ENCODE assay signal across 26 mouse cellular contexts in genomic region chr6:97962311-97962710, GRCm38 (mm10).
A peak's percentile ranks its signal among the peaks of the same experiment; 100 is the strongest.
DNase-seq lines count a peak whose midpoint lies in the region; ATAC-seq and TF ChIP-seq lines count a peak whose summit lies in the region.
"Had no signal": no experiment of that assay in that cellular context is flagged by ENCODE, and none has a peak within 500 bp of the region (broad histone marks: within the 10 kb centered on the region; RNA-seq: fewer than 3 reads in every experiment).

No protein-coding gene starts in this region.

- no peak overlapping the region for H3K4me2 ChIP-seq in heart, embryonic 16.5 days (ENCODE audit: low read depth, low read length)
- H3K4me2 ChIP-seq: heart, embryonic 13.5 days; hindbrain, embryonic 14.5 days; limb, embryonic 12.5 days; liver, embryonic 13.5 days had no signal

- H3K9me3 ChIP-seq in heart, embryonic 16.5 days (replicated peaks; ENCODE audit: control insufficient read depth, low read length) = no peaks in the 10 kb centered on the region
- no peaks in the 10 kb centered on the region for H3K9me3 ChIP-seq in ES-E14 (ENCODE audit: control insufficient read depth, insufficient read depth, low read depth, low read length)
- H3K9me3 ChIP-seq: heart, embryonic 13.5 days; limb, embryonic 12.5 days; liver, embryonic 13.5 days; megakaryocyte, embryonic 14.5 days had no signal

- H3K27me3 ChIP-seq in heart, embryonic 16.5 days (ENCODE audit: control insufficient read depth, insufficient read depth, low read length) = no peaks in the 10 kb centered on the region
- H3K27me3 ChIP-seq: heart, embryonic 13.5 days; limb, embryonic 12.5 days; liver, embryonic 13.5 days; megakaryocyte, embryonic 14.5 days had no signal

- 0 out of 2 replicates have a peak, but pooled peaks have one; percentile 45 for ATAC-seq in heart, embryonic 16.5 days (replicated peaks; ENCODE audit: extremely low read depth, insufficient read depth, low FRiP score)
- ATAC-seq: CD4-positive, CD25-positive, alpha-beta regulatory T cell, adult 4 months; forebrain, postnatal 0 days; inflammation-experienced regulatory T-cells, adult 6 months had no signal

- H3K27ac ChIP-seq in heart, embryonic 16.5 days (ENCODE audit: low read length) = no peak overlapping the region
- H3K27ac ChIP-seq in ES-E14 (ENCODE audit: insufficient read depth, low read depth, low read length, poor library complexity, severe bottlenecking) = peak overlapping the region; percentile 95; the same call in 1 of the 2 replicates
- no peak overlapping the region for H3K27ac ChIP-seq in left cerebral cortex, adult 2 months
- H3K27ac ChIP-seq: hindbrain, embryonic 14.5 days; limb, embryonic 12.5 days; liver, embryonic 13.5 days had no signal

- H3K36me3 ChIP-seq in heart, embryonic 16.5 days (ENCODE audit: control insufficient read depth, insufficient read depth) = no peaks in the 10 kb centered on the region; the same call in 1 of the 2 replicates
- peaks cover 2% of the 10 kb centered on the region; the same call in 1 of the 2 replicates for H3K36me3 ChIP-seq in ES-E14 (ENCODE audit: control insufficient read depth, insufficient read depth, low read length, poor library complexity, severe bottlenecking)
- H3K36me3 ChIP-seq: heart, embryonic 13.5 days; limb, embryonic 12.5 days; liver, embryonic 13.5 days had no signal

- in situ Hi-C loops in ES-E14 (cut with MboI; ENCODE audit: low sequenced_read_pairs in 2 of 2, unreplicated experiment in 2 of 2) = no loop called here

- peaks cover 7% of the 10 kb centered on the region for H3K4me1 ChIP-seq in heart, embryonic 16.5 days (ENCODE audit: control insufficient read depth, insufficient read depth, low read length)
- H3K4me1 ChIP-seq in ES-E14 (ENCODE audit: control insufficient read depth in 2 of 2, insufficient read depth in 2 of 2, low read length in 2 of 2, poor library complexity in 1 of 2) = peaks cover 6 to 15% of the 10 kb centered on the region in 2 experiments; a peak in 3 of 4 replicates
- H3K4me1 ChIP-seq: liver, embryonic 13.5 days had no signal

- H3K9ac ChIP-seq in heart, embryonic 16.5 days (ENCODE audit: low read length) = no peak overlapping the region
- H3K9ac ChIP-seq in ES-E14 (ENCODE audit: insufficient read depth, low read depth, low read length, poor library complexity, severe bottlenecking) = no peak overlapping the region; the same call in 1 of the 2 replicates
- H3K9ac ChIP-seq: forebrain, postnatal 0 days; heart, embryonic 13.5 days; hindbrain, embryonic 14.5 days; limb, embryonic 12.5 days; liver, embryonic 13.5 days had no signal

- DNase-seq in adrenal gland, adult (ENCODE audit: inconsistent age in 2 of 2, low spot score in 1 of 2) = peak; percentile 8 to 51
- no peak for DNase-seq in adrenal gland, adult 18-20 months (ENCODE audit: low spot score in 2 of 2)
- no peak for DNase-seq in heart, postnatal 14 days
- peak; percentile 24 for DNase-seq in 3134 (ENCODE audit: extremely low read depth, insufficient read length, low spot score)
- DNase-seq in ES-E14 (ENCODE audit: low read depth, low spot score) = no peak
- no peak for DNase-seq in spleen, postnatal 10 days (ENCODE audit: low spot score in 2 of 2)
- no peak for DNase-seq in left cerebral cortex, adult 2 months (ENCODE audit: extremely low spot score in 1 of 2, low spot score in 2 of 2)
- DNase-seq: cerebellum, adult 11-12 months; cerebellum, postnatal 14 days; forebrain, postnatal 0 days; gastrocnemius, postnatal 25 days; heart, postnatal 36 days; kidney, adult 18-20 months; kidney, postnatal 10 days; liver, embryonic 13.5 days; lung, adult 2 months; lung, postnatal 36 days; midbrain, embryonic 14.5 days; right cerebral cortex, postnatal 14 days had no signal

- intact Hi-C loops in heart, postnatal 14 days (cut with DNase I) = no loop called here
- intact Hi-C loops in left cerebral cortex, adult 2 months (cut with DNase I) = no loop called here

- no peak overlapping the region for H3K4me3 ChIP-seq in heart, embryonic 16.5 days (ENCODE audit: low read length)
- no peak overlapping the region for H3K4me3 ChIP-seq in ES-E14 (ENCODE audit: insufficient read depth in 1 of 2, low read depth in 1 of 2, low read length in 2 of 2, poor library complexity in 1 of 2, severe bottlenecking in 1 of 2)
- H3K4me3 ChIP-seq in left cerebral cortex, adult 2 months = no peak overlapping the region
- H3K4me3 ChIP-seq: heart, embryonic 13.5 days; limb, embryonic 12.5 days; liver, embryonic 13.5 days; megakaryocyte, embryonic 14.5 days had no signal

- TF ChIP-seq CTCF in left cerebral cortex, adult 2 months (IDR thresholded peaks at IDR 0.05) = no peak

- 58% methylated on average over 1 of the region's 1 CpGs for whole genome bisulfite sequencing in heart, embryonic 16.5 days

TF ChIP-seq in ES-E14, 5 proteins besides CTCF, POLR2A, EP300 and RAD21:
- no peak for TF ChIP-seq CHD2 (IDR thresholded peaks at IDR 0.05; ENCODE audit: low read depth, low read length)
- no peak for TF ChIP-seq ZNF384 (IDR thresholded peaks at IDR 0.05; ENCODE audit: low read depth, low read length)
- TF ChIP-seq HCFC1 (IDR thresholded peaks at IDR 0.05; ENCODE audit: borderline replicate concordance, insufficient read depth, low read length) = no peak
- no peak for TF ChIP-seq MAFK (IDR thresholded peaks at IDR 0.05; ENCODE audit: insufficient read depth, low read depth, low read length)
- TF ChIP-seq ZC3H11A (IDR thresholded peaks at IDR 0.05; ENCODE audit: borderline replicate concordance, low read depth, low read length) = no peak
TF ChIP-seq in ES-E14: peak in this region for 0.

Comparison
In these comparisons a context has a peak if more than half of its experiments do, and no peak if none do; other contexts are left out.
1. DNase-seq: peak in adrenal gland, adult (2 of 2) and 3134 (single experiment); none in adrenal gland, adult 18-20 months (0 of 2), heart, postnatal 14 days (0 of 2), ES-E14 (single experiment), spleen, postnatal 10 days (0 of 2) and left cerebral cortex, adult 2 months (0 of 2).